Mouse (Mus musculus) retina, adult 2 months (tissue): ENCODE measurements around the gene Lhpp.

ENCODE experiments used
- DNase-seq: peaks from one replicate; pipeline ENCODE4 v3.0.0-alpha.2; 2012; ENCODE audit warnings: low read depth, low spot score

Gene Lhpp

DNA sequence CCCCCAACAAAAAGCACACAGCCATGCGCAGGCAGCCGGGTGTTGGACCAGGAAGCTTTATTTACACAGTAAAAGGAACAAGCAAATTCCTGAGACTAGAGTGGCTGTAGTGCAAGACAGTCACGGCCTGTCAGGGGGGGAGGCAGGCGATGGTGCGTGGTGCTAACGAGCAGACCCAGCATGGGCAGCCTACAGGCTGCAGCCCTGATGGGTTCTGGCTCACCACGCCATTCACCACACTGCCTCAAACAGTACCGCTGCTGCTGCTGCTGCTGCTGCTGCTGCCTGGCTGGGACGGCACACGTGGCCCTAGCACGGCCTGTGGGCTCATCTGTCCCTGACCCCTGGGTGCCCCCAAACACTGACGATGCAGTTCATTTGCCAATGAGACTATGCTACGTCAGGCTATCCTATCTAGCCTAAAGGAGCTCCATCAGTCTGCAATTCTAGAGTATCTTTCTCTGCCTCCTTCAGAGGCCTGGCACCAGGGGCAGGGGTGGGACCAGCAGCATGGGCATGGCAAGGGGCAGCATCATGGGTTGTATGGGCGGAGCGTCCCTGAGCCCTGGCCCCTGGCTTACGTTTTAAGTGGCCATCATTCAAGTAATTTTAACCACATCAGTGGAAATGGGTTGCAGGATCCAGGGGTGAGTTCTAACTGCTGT lies 101.7 kb downstream of the Lhpp start:
- DNase-seq, result no peak

DNA sequence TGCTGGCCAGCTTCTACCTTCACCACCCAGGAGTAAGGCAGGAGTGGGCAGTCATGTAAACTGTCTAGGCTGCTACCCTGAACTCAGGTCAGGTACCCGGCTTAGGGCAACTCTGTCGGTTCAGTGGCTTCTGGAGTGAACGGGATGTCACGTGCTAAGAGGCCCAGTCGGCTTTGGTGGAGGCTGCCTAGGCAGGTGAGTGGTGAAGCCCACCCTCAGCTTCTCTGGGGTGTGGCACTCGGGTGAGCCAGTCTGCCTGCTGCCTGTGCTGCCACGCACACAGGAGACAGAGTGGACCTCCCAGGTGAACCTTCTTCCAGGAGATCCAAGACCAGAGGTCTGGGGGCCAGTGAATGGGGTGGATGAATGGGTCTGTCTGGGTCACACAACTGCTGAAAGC lies 102.5 kb downstream of the Lhpp start:
- no peak for DNase-seq

DNA sequence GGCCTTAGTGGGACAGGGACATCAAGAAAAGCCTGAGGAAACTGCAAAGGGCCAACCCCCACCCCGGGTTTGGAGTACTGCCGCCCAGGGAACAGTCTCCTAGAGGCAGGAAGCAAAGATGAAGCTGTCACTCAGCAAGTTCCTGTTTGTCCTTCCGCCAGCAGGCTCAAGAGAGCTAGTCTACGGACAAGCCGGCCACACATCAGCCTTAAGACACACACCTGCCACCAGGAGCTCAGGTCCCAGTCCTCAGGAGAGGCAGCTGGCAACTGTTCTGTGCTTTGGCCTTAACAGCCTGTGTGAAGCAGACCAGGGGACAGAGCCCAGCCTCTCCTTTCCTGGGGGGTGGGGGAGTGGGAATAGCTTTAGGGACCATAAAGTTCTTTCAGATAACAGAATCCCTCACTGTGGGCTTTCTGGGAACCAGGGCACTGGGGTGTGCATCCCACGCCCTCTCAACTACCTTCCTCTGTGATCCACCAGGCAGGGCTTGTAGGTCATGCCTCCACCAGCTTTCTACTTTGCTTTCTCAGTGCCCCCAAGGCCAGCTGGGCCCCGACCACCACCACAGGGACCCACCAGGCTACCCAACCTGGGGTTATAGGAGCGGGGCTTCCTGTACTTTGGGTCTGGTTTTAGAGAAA lies 103.2 kb downstream of the Lhpp start:
- DNase-seq, result no peak

DNA sequence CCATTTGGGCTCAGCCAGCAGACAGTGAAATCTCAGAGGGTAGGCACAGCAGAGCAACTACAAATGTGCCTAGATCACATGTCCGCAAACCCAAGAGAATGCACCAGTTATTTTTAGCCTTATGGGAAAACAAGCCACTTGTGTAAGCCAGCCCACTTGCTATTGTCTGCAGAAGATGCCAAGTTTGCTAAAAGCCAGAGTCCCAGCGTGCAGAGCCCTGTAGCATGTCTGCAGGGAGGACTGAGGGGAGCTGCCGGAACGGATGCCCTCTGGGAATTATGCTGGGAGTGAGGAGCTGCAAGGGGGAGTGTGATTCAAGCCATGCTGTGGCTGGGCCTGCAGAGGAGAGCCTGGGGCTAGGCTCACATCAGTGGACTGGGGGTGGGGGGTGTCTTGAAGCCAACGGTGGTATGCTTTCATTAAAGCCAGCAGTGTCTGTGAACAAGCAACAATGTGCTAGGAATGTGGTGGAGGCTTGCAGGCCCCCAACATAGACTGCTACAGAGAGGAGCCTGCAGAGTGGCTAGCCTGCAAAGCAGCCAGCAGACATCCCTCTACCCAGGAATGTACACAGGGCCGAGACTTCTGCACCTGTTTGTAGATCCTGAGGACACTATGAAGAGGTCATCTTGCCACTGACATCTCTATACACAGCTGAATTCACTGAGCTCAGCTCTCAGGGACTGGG lies 103.9 kb downstream of the Lhpp start:
- DNase-seq, result no peak

DNA sequence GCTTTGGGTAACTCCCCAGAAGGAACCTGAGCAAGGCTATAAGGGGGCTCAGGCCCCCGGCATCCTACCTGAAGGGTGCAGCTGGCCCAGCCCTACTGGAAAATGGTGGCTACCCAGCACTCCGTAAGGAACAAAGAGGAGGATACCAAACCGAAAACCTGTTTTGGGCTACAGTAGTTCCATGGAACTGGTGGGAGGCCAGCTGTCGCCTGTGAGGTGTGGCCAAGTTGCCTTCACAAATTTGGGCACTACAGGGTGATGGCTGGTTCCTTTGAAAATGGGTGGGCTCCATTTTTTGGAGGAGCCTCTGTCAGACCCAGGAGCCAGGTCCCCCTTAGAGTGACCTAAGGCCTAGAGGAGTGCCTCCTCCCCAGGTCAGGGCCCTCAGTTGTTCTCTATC lies 104.8 kb downstream of the Lhpp start:
- DNase-seq, result no peak

DNA sequence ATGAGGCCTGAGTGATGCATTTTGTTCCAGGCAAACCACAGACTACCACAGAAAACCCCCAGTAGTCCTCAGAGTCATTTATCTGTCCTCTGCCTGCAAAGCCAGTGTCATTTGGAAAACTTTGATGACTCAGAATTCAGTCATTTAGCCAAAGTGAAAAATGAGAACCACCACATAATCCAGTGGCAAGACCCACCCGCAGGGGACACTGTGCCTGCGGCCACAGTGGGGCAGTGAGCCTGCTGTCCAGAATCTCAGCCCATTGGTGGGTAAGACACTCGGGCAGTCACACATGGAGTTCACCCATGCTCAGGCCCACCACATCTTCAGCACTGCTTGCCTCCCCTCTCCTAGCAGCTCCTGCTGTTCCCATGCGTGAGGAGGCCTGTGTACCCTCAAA lies 109.1 kb downstream of the Lhpp start:
- no peak for DNase-seq

DNA sequence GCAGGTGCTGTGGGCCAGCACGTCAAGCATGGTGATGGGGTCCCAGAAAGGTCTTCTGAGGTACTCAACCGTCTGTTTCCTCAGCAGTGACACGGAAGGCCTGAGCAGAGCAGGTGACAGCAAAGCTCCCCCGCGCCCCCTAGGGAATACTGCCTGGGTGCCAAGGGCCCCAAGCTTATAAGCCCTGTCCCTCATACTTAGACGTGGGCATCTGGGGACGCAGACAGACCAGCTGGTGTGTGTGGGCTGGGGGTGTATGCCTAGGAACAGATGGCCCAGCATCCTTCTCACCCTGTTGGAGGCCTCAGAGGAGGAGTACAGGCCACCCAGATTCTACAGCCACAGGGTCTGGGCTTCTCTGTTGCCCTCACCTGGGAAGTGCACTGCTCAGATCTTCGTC lies 110.1 kb downstream of the Lhpp start:
- DNase-seq, result peak; percentile 39

DNA sequence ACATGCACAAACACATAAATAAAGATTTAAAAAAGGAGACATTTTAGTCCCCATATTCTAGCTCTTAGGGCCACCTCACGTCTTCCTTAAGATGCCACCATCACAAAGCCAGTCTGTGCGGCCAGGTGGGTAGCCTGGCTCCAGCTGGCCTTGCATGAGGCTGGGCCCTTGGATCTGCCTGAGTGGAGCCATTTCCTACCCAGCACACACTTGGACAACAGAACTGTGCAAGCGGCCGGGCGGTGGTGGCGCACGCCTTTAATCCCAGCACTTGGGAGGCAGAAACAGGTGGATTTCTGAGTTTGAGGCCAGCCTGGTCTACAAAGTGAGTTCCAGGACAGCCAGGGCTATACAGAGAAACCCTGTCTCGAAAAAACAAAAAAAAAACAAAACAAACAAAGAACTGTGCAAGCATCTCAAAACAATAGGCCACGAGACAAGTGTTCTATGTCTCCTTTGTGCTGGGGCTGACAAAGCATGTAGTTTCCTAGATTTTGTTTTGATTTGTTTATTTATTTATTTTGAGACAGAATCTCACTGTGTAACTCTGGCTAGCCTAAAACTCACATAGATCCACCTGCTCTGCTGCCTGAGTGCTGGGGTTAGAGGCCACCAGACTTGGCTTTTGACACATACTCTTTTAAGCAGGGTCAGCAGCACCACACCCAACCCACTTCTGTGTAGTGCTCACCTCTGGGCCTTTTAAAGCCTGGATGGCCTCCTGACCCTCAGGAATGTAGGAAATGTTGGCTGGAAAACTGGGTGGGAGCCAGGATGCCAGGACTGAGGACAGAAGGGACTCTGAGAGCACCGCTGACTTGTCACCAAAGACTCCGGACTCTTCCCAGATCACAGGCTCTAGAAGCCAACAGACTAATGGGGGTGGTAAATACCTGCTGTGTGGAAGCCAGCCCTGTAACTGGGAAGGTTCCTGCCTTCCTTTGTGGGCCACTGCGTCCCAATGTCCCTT lies 112.2 kb downstream of the Lhpp start:
- DNase-seq, result no peak

DNA sequence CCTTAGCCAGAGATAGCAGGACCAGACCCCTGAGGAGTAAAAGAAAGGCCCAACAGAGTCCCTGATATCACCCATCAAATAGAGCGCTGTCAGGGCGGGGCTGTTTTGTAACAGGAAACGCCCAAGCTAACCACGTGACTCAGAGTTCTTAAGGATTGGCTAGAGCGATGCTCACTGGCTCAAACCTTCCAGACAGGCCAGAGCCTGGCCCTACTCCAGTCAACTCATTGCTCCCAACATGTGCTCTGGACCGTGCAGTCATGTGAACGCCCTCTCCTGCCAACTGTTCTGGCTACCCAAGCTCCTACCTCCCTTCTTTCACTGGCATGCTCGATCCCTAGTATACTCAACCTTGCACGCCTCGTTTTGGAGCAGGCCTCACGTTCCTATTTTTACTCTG lies 113.5 kb downstream of the Lhpp start:
- peak; percentile 23 for DNase-seq

DNA sequence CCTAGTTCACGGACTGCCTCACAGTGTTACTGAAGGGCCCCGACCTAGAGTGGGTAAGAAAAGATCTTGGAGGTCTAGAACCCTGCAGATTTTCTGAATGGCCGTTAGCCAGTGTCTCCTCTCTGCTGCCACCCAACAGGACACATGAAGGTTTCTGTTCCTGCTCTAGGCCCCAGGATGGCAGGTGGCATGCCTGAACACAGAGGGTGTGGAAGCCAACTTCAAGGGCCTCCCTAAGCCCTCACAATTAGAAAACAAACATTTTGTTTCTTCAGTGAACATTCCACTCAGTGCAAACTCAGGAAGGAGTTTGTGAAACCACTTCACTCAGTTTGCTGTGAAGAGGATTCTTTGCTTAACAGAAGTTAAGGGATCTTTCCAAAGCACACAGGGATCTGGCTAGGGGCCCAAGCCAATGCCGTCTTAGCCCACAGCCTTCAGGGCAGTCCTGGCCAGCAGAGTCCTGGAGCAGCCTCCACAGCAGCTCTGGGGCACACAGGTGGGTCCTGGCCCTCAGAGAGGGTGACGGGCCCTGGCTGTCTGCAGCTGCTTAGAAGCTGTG lies 114.1 kb downstream of the Lhpp start:
- no peak for DNase-seq

DNA sequence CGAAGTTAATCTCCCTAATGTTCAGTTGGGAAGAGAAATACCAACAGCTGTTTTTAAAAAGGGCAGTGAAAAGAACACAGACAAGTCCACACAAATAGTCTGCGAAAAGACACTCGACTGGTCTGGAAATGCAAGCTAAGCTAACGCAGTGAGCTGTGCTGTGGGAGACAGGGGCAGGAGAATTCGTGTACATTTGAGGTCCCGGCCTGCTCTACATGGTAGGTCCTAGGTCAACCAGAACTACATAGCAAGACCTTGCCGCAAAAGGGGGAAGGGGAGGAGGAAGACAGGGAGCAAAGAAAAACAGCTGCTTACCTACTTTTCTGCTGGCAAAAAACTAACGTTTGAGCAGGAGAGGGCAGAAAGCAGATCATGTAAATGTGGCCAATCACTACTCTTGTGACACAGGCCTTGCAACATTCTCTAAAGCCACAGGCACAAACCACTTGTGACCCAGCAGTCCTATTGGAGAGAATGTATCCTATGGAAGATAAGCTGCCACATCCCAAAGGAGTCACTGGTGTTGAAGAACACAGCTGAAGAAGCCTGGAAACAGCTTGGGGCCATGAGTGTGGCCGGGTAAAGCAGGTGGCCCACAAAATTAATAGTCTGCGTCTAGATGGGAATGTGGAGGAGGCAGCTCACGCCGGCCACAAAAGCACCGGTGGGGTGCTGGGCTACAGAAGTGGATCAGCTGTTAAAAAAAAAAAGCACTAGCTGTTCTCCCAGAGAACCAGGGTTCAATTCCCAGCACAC lies 115.8 kb downstream of the Lhpp start:
- no peak for DNase-seq

DNA sequence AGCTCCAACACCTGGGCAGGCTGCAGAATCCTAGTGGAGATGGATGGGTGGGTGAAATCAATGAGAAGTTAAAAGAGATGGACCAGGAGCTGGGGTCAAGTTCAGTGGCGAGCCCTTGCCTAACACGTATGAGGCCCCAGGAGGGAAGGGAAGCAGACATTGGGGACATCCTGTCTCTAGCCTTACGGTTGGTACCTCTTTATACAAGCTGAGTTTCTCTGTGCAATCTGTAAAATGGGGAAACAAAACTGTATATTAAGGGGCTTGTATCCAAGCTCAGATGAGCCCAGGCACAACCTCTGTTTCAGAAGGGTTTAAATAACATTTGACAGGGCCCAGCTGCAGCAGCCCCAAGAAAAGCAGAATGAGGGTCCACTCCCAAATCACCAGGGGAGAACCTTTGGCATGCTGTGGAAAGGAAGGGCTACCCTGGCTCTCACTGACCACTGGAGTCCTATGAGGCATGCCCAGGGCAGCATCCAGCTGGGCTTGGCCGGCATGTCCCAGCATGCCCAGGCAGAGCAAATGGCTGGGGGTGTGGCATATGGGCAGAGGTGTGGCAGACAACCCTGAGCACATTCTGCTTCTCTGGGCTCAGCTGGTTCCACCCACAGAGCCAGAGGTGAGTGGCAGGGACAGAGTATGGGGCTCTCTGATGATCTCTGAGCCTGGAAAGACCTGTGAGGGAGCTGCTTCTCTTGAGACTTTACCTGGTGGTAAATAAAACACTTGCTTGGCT lies 118.8 kb downstream of the Lhpp start:
- no peak for DNase-seq

DNA sequence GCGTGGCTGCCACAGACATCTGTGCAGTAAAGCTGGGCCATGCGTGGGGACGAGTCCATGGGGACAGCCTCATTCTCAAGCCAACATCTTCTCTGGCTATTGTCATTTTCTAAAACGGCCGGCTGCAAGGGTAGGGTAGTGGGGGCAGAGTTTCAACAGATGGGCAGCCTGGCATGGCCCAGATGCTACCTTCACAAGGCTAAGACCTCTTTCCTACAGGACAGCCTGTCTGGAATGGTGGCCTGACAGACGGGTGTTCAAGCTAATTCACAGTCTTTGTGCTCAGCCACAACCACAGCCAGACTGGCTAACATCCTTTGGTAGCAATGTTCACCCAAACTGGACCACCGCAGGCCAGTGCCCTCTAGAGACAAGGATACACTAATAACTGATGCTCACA lies 120.1 kb downstream of the Lhpp start:
- DNase-seq, result no peak

DNA sequence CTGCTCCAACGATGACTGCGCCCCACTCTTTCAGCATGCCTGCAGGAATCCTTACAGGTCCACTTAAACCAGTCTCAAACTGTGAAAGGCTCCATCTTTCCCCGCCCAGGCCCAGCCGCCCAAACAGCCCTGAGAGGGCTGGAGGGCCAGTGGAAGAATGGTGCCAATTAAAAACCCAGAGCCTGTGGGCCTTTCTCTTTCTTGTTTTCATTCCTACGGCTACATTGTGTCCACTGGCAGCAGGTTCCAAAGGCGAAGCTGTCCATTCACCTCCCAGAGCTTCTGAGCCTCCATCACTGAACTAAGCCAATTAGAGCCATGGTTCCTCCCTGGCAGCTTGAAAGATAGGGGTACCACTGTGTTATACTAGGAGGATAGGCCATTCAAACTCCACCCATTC lies 121.1 kb downstream of the Lhpp start:
- no peak for DNase-seq

DNA sequence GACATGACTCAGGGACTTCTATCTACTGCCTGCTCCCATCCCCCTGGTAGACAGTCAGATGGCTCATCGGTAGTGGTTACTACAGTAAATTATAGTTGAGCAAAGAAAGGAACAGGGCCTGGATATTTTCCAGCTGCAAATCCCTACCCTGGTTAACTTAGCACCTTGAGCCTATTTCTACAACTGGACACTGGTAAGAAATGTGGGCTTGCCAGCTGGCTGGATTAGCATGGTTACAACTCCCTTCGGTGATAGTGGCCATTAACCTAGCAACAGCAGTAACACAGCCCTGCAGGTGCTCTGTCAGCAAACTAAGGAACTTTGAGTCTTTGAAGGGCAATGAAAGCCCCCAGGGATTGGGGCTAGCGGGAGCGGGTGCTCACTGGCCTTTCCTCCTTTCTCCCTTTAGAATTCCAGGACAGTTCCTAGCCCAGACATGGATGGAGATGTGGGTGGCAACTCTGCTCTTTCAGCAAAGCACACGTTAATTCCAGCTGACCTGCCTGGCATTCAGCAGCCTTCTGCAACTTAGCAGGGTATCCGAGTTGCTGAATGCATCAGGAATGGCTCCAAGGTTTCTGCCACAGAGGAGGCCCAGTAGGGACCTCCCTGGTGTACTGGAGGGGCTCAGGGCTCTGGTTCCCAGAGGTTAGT lies 121.8 kb downstream of the Lhpp start:
- DNase-seq, result no peak

DNA sequence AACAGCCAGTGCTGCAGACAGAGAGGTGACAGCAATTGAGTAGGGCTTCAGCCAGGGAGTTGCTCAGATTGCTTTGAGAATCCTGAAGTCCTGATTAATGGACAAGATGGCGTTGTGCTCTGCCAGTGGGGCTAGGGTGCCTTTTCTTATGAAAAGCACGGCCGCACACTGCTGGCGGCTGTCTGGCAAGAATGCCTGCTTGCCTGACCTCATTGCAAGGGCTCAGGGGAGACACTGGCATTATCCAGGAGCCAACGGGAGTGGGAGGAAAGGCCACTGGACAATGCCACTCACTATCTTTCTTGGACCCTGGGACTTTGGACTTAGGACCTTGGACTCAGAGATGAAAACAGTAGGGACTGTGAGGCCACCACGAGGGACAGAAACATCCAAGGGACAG lies 123.1 kb downstream of the Lhpp start:
- DNase-seq, result no peak

DNA sequence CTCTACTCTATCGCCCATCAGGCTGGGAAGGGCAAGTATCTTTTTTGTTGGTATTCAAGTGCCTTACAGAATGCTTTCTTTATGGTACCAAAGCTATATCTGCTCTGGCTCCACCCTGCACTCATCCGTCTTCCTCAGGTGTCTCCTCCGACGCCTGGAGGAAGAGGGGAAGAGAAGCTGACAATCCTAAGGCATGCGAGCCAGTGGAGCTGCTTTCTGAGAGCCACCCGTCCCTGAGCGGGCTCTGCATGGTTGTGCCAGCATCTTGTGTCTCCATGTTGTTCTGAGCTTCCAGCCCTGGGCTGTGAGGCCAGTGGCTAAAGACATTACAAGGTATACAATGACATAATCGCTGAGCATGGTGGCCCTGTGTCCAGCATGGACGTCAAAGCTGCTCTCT lies 123.8 kb downstream of the Lhpp start:
- no peak for DNase-seq

DNA sequence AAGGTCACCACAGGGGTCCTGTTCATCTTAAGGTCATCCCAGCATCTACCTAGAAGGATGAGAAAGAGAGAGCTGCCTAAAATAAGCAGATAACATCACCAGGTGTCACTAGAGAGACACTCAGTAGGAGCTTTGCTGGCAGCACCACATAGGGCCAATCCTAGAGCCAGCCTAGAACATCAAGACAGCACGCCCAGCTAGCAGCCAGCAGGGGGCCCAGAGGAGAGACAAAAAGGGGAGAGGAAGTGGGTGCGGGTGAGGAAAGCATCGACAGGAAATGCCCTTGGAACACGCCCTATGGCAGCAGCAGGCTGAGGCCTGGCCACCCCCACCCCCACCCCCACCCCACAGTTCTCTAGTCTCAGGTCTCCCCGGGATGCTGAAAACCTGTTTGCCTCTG lies 124.7 kb downstream of the Lhpp start:
- no peak for DNase-seq

DNA sequence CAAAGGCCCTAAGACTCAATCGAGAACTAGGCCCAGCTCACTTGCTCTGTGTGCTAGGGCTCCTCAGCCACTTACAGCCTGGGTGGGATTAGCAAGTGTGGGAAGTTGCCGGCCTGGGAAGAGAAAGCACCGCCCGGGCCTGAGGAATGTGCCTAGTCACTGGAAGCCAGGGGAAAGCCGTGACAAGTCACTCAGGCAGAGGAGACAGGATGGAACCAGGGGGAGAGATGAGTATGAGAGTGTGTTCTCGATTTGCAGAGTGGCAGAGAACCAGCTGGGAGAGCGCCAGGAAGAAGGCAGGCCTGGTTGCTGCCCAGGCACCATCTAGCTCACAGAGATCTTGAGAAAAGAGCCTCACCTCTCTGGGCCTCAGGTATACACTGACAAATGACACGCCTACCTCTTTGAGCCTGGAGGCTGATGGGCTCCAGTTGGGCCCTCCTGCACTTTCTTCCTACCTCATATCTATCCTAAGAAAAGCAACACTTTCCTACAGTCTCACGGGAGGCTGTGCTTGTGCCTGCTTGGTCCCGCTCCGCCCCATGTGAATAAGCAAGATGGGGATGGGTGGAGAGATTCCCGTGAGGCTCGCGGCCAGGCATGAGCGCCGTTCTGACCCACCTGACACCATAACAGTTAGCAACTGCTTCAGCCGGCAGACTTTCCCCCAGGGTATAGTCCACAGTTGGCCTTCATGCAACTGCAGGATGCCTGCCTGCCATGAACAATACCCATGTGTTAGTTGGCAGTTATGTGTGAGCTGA lies 125.8 kb downstream of the Lhpp start:
- DNase-seq, result no peak
